Mouse (Mus musculus): ENCODE measurements around the gene Aurka.

The Aurka gene

GRCm38 (mm10) chr2:172370411-172371223, at the start of gene Aurka, which contains the start of gene Cstf1:
Gene Aurka, minus strand, starts transcription at chr2:172370535.
Gene Cstf1, plus strand, starts transcription at chr2:172370681.
- peak; percentile 81 to 92 for DNase-seq (ENCODE audit: low spot score in 2 of 2)

GRCm38 (mm10) chr2:172418208-172418607, 47.9 kb upstream of the Aurka start:
- no peak for DNase-seq (ENCODE audit: low spot score in 2 of 2)

- DNase-seq (ENCODE audit: low spot score in 2 of 2) = no peak
These were observed 46.5 kb upstream of the Aurka start for GRCm38 (mm10) chr2:172416876-172417275.

DNA sequence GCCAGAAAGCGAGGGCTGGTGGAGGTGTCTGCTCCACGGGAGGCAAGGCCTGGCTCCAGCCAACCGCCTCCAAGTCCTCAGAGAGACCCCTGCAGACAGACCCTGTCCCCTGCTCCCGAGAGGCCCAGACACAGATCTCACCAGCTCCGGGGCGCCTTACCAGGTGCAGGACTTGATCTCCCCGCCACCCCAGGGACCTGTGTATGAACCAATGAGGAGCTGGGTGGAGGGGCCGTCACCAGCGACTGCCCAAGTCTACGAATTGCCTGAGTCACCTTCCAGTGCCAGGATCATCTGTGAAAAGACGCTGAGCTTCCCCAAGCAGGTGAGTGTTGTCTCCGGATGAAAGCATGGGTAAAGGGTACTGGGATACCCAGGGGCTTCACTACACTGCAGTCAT, 45.9 kb upstream of the Aurka start:
- DNase-seq (ENCODE audit: low spot score in 2 of 2) = no peak

GRCm38 (mm10) chr2:172413894-172414293, 43.6 kb upstream of the Aurka start:
- no peak for DNase-seq (ENCODE audit: low spot score in 2 of 2)

- DNase-seq (ENCODE audit: low spot score in 2 of 2) = no peak
These were observed 42.9 kb upstream of the Aurka start for GRCm38 (mm10) chr2:172413273-172413672.

GRCm38 (mm10) chr2:172412454-172412853, 42.1 kb upstream of the Aurka start:
- no peak for DNase-seq (ENCODE audit: low spot score in 2 of 2)

GRCm38 (mm10) chr2:172411091-172411490, 40.8 kb upstream of the Aurka start:
- no peak for DNase-seq (ENCODE audit: low spot score in 2 of 2)

- no peak for DNase-seq (ENCODE audit: low spot score in 2 of 2)
These were observed 40.4 kb upstream of the Aurka start for GRCm38 (mm10) chr2:172410686-172411085.

GRCm38 (mm10) chr2:172407499-172407898, 37.2 kb upstream of the Aurka start:
- DNase-seq (ENCODE audit: low spot score in 2 of 2) = no peak

GRCm38 (mm10) chr2:172406173-172406572, 35.8 kb upstream of the Aurka start:
- DNase-seq (ENCODE audit: low spot score in 2 of 2) = no peak

- no peak for DNase-seq (ENCODE audit: low spot score in 2 of 2)
These were observed 34.7 kb upstream of the Aurka start for GRCm38 (mm10) chr2:172405011-172405410.

DNA sequence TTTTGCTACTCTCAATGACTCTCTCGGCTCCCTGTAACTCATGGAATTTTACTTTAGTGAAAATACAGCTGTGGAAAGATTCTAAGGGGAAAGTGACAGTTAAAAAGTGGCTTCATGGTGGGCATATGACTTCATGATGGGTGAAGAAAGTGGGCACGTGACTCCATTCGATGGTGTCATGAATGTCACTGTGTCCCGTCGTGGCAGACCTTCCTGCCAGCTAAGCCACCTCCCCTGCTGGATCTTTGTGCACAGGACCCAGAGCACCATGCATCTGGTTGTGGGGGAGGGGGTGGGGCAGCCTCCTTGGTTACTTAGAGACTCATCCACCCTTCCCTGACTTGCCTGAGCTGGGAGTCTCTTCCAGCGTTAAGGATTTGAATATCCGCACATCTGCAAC, 33.9 kb upstream of the Aurka start:
- DNase-seq (ENCODE audit: low spot score in 2 of 2) = no peak

DNA sequence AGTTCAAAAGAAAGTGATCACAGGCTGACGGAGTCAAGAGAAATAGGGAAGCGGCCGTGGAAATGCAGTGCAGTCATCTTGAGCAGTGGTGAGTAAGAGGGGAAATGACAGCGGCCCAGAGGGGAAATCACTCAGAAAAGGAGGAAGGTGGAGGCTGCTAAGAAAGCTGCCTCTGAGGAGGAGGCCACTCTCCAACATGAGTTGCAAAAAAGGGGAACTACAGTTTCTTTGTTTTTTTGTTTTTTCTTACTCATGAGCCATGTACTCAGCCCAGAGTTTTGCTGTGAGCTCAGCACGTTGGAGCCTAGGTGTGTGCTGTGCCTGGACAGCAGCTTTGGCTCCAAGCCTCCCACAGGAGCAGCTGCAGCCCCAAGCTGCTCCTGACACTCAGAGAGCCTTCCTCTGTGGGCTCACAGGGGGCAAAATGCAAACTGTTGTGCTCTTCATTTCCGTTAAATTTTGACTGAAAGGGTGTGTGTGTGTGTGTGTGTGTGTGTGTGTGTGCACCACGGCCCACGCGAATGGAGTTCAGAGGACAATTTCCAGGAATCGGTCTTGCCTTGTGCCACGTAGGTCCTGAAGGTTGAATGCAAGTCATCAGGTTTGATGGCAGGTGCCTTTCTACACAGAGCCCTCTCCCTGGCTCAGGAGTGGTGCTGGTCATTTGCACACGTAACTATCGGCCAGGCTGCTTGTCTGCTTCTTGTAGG, 30.9 kb upstream of the Aurka start:
- DNase-seq (ENCODE audit: low spot score in 2 of 2) = no peak

DNA sequence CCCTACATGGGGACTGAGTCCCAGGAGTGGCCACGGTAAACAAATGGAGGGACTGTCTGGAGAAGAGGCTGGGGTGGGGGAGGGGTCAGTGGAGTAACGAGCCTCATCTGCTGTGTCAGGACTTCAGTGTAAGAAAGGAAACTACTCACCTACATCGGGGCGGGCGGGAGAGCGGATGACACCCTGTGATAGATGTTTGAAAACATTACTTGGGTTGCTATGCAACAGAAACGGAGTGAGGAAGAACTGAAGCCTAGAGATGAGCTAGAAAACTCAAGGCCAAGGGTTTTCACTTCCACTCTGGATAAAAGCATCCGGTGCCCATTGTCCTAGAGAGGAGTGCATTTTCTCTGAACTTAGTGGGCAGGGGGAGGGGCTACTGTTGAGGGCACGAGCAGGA, 29.6 kb upstream of the Aurka start:
- no peak for DNase-seq (ENCODE audit: low spot score in 2 of 2)

DNA sequence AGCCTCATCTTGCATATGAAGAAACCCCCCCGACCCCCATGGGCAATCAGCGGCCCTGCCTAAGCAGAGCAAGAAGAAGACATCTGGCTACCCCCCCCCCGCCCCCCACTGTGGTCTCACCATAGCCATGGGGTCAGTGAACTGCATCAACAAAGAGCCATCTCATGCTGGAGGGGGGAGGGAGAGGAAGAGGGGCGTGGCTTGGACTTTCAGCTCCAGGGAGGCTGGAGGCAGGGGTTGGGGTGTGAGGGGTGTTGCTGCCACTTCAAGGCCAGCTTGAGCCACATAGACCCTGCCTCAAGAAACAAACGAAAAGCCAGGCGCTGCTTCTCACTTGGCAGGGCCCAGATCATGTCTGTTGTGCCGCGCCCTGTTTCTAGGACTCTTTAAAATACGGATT, 25.6 kb upstream of the Aurka start:
- DNase-seq (ENCODE audit: low spot score in 2 of 2) = no peak

- DNase-seq (ENCODE audit: low spot score in 2 of 2) = no peak
These were observed 24.3 kb upstream of the Aurka start for GRCm38 (mm10) chr2:172394671-172395070.

DNA sequence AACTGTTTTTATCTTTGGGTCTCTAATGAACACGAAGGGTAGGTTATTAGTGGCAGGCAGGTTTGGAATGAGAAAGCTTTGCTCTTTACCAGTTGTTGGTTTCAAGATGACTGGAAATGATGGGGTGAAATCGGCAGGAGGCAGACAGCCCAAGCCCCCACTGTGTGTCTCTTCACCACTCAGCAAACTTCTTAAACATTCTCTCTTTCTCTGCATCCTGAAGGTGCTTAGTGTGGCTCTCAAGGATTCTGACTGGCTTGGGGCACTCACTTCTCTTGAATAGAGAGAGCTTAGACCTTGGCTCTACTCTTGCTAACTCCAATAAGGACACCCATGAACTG, 23.7 kb upstream of the Aurka start:
- DNase-seq (ENCODE audit: low spot score in 2 of 2) = no peak

DNA sequence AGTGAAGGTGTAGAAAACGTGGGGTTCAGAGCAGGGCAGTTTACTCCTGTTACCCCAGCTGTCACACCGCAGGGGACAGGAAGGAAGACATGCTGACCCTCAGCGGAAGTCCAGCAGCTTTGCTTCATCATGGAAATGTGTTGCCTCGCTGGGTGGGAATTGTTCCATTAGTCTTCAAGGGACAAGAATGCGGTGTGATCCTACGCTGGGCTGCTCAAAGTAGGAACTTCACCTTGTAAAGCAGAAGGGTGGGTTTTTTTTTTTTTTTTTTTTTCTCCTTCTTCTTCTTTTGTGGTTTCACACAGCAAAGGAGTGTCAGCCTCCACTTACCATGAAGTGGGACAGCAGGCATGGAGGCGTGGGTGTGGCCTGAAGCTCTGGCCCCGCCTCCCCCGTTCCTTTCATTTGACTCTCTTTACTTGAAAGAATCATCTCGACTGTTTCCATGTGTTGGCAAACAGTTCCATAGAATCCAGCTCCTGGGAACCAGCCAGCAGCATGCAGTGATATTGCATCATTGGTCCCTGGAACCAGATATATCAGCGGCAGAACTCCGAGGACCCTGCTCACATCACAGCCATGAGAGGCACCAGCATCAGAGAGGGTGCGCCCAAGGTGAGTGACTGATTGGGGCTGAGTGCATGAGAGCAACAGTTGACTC, 23.2 kb upstream of the Aurka start, which contains the start of gene Cass4:
TSS of gene Cass4 (plus strand) at position 404 of the 661 bp plus-strand sequence.
- no peak for DNase-seq (ENCODE audit: low spot score in 2 of 2)

- no peak for DNase-seq (ENCODE audit: low spot score in 2 of 2)
These were observed 21.7 kb upstream of the Aurka start for GRCm38 (mm10) chr2:172392041-172392521.

- DNase-seq (ENCODE audit: low spot score in 2 of 2) = no peak
These were observed 20.0 kb upstream of the Aurka start for GRCm38 (mm10) chr2:172390341-172390740.

DNA sequence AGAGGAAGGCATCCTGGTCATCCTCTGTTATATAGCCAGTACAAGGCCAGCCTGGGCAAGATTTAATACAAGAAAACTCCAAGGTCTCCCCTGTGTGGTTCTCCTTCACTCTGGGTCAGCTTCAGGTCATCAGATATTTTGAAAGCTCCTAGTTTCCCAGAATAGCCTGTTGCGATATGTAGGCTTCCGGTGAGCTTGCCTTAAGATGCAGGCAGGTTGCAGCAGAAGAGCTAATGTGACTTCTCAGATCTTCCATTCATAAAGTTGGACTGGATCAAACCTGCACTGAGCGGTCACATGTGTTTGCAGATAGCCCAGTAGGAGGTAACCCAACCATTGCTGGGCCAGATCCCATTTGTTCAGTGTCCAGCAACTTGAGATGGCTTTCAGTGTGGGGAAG, 14.4 kb upstream of the Aurka start:
- no peak for DNase-seq (ENCODE audit: low spot score in 2 of 2)

Data from cerebellum, postnatal 4 days (tissue).